Mouse (Mus musculus) lung, embryonic 14.5 days (tissue): Measurements from ENCODE around the gene Ncoa1. TPM values are rescaled to one million over a fixed set of nuclear protein-coding genes. Genes with fewer than 3 reads are reported as not detected.

Experiments
- ATAC-seq: fragments of 200-750 bp; cut with Nextera tagmentation; 2 replicates; pipeline ENCODE4 v1.8.0; 2017; ENCODE audit warnings: mild to moderate bottlenecking, moderate TSS enrichment, moderate library complexity; ENCODE audit not compliant: insufficient read depth
- DNase-seq: peaks from one replicate; pipeline ENCODE4 v3.0.0-alpha.2; 2015
- H3K27ac ChIP-seq: fragments of 300-500 bp; sonication (generic); 2 replicates; pipeline ENCODE4 v1.5.1; 2014; ENCODE audit warnings: low read depth, mild to moderate bottlenecking, moderate library complexity
- H3K27me3 ChIP-seq: fragments of 300-500 bp; sonication (generic); 2 replicates; pipeline ENCODE4 v1.6.1; 2014; ENCODE audit warnings: low read length, control low read depth; ENCODE audit not compliant: insufficient read depth
- H3K36me3 ChIP-seq: fragments of 300-500 bp; sonication (generic); 2 replicates; pipeline ENCODE4 v1.6.1; 2014; ENCODE audit warnings: control low read depth; ENCODE audit not compliant: insufficient read depth
- H3K4me1 ChIP-seq: fragments of 300-500 bp; sonication (generic); 2 replicates; pipeline ENCODE4 v1.6.1; 2014; ENCODE audit warnings: antibody characterized with exemption, control low read depth; ENCODE audit not compliant: insufficient read depth
- H3K4me2 ChIP-seq: fragments of 300-500 bp; sonication (generic); 2 replicates; pipeline ENCODE4 v1.6.1; 2014; ENCODE audit warnings: mild to moderate bottlenecking
- H3K4me3 ChIP-seq: fragments of 300-500 bp; sonication (generic); 2 replicates; pipeline ENCODE4 v1.5.1; 2014; ENCODE audit warnings: low read depth, low read length
- H3K9ac ChIP-seq: fragments of 300-500 bp; sonication (generic); 2 replicates; pipeline ENCODE4 v1.6.1; 2014
- H3K9me3 ChIP-seq: fragments of 300-500 bp; sonication (generic); 2 replicates; pipeline ENCODE4 v1.6.1; 2016; ENCODE audit warnings: low read depth, low read length, control low read depth
- CTCF ChIP-seq: IDR thresholded peaks from 2 replicates; pipeline ENCODE4 v1.5.1; 2016; ENCODE audit warnings: antibody characterized with exemption, low read depth
- WGBS: fragments of 180-500 bp; shearing (Covaris S2); extraction: QIAGEN DNeasy Blood & Tissue Kit; methylation state at CpG from one replicate; pipeline ENCODE4 v1.1.7; 2014; 5-methylcytosine and 5-hydroxymethylcytosine counted together
- polyA plus RNA-seq: library from polyadenylated mRNA; unstranded; fragments of >200 nt; fragmentation: Nextera tagmentation; extraction: Ambion mirVana; gene quantifications from 2 replicates; pipeline ENCODE4 v1.2.1, GENCODE M21; 2014

Gene Ncoa1
- polyA plus RNA-seq, 1 experiment from 2014 or later: 13.1 TPM

- Histone ChIP-seq H3K9me3 (no peaks in the 10 kb centered on the region), H3K4me2 (no peak overlapping the region), H3K36me3 (no peaks in the 10 kb centered on the region), H3K27ac (no peak overlapping the region), H3K27me3 (no peaks in the 10 kb centered on the region), H3K9ac (no peak overlapping the region), H3K4me1 (no peaks in the 10 kb centered on the region), H3K4me3 (no peak overlapping the region)
- TF ChIP-seq CTCF: peak; percentile 30; the same call in 1 of the 2 replicates
- DNase-seq: no peak
- ATAC-seq: no peak
- 67% methylated on average over 2 of the region's 2 CpGs for WGBS
Measured at GRCm38 (mm10) chr12:4392590-4392989, 84.4 kb downstream of the Ncoa1 start.

DNA sequence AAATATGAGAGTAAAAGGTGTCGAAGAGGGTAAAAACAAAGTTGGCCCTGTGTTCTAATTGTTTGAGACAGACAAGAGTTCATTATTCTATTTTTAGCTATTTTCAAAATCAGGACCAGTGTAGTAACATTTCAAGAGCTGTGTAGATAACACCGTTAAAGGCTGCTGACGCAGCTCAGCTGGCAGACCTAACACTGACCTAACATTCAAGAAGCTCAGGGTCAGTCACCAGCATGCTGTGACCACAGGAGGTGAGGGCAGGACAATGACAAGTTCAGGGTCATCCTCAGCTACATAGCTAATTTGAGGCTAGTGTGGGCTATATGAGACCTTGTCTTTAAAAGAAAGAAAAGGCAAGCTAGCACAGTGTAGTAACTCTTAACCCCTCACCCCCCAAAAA lies 84.9 kb downstream of the Ncoa1 start:
- TF ChIP-seq CTCF: no peak
- H3K9ac ChIP-seq: no peak overlapping the region
- no peak overlapping the region for H3K4me3 ChIP-seq
- H3K9me3 ChIP-seq: no peaks in the 10 kb centered on the region
- no peaks in the 10 kb centered on the region for H3K27me3 ChIP-seq
- H3K4me1 ChIP-seq: no peaks in the 10 kb centered on the region
- DNase-seq (no peak), ATAC-seq (no peak)
- WGBS: 57% methylated on average over 3 of the region's 3 CpGs
- H3K4me2 ChIP-seq: no peak overlapping the region
- no peaks in the 10 kb centered on the region for H3K36me3 ChIP-seq
- no peak overlapping the region for H3K27ac ChIP-seq

- DNase-seq (no peak), ATAC-seq (no peak)
- Histone ChIP-seq H3K27ac (no peak overlapping the region), H3K36me3 (no peaks in the 10 kb centered on the region), H3K4me2 (no peak overlapping the region), H3K9ac (no peak overlapping the region), H3K9me3 (no peaks in the 10 kb centered on the region), H3K4me3 (no peak overlapping the region), H3K4me1 (no peaks in the 10 kb centered on the region), H3K27me3 (no peaks in the 10 kb centered on the region)
- 43% methylated on average over 4 of the region's 4 CpGs for WGBS
- no peak for TF ChIP-seq CTCF
Measured at GRCm38 (mm10) chr12:4391256-4391655, 85.7 kb downstream of the Ncoa1 start.

- no peak overlapping the region for H3K4me3 ChIP-seq
- H3K27ac ChIP-seq: no peak overlapping the region
- no peak overlapping the region for H3K9ac ChIP-seq
- H3K9me3 ChIP-seq: no peaks in the 10 kb centered on the region
- no peaks in the 10 kb centered on the region for H3K27me3 ChIP-seq
- ATAC-seq (no peak), DNase-seq (no peak)
- H3K36me3 ChIP-seq: no peaks in the 10 kb centered on the region
- H3K4me1 ChIP-seq: no peaks in the 10 kb centered on the region
- no peak overlapping the region for H3K4me2 ChIP-seq
- 0 out of 2 replicates have a peak, but pooled peaks have one; percentile 15 for TF ChIP-seq CTCF
- 56% methylated on average over 5 of the region's 5 CpGs for WGBS
Measured at GRCm38 (mm10) chr12:4390721-4391120, 86.3 kb downstream of the Ncoa1 start.

- no peak for ATAC-seq
- Histone ChIP-seq H3K4me1 (no peaks in the 10 kb centered on the region), H3K27me3 (no peaks in the 10 kb centered on the region), H3K4me3 (no peak overlapping the region), H3K9ac (no peak overlapping the region), H3K9me3 (no peaks in the 10 kb centered on the region), H3K36me3 (no peaks in the 10 kb centered on the region), H3K27ac (no peak overlapping the region), H3K4me2 (no peak overlapping the region)
- WGBS: 68% methylated on average over 3 of the region's 3 CpGs
- TF ChIP-seq CTCF: no peak
- DNase-seq: peak; percentile 67
Measured at GRCm38 (mm10) chr12:4386077-4386719, 90.8 kb downstream of the Ncoa1 start.

GRCm38 (mm10) chr12:4383061-4383460 lies 93.9 kb downstream of the Ncoa1 start:
- no peak for DNase-seq
- H3K27me3 ChIP-seq: no peaks in the 10 kb centered on the region
- H3K4me1 ChIP-seq: no peaks in the 10 kb centered on the region
- no peak overlapping the region for H3K4me2 ChIP-seq
- no peaks in the 10 kb centered on the region for H3K9me3 ChIP-seq
- WGBS: 87% methylated on average over 3 of the region's 3 CpGs
- no peak overlapping the region for H3K9ac ChIP-seq
- no peak overlapping the region for H3K4me3 ChIP-seq
- no peak for TF ChIP-seq CTCF
- H3K36me3 ChIP-seq: no peaks in the 10 kb centered on the region
- no peak overlapping the region for H3K27ac ChIP-seq
- no peak for ATAC-seq

GRCm38 (mm10) chr12:4379298-4379957 lies 97.6 kb downstream of the Ncoa1 start:
- Histone ChIP-seq H3K4me1 (no peaks in the 10 kb centered on the region), H3K4me2 (no peak overlapping the region), H3K36me3 (no peaks in the 10 kb centered on the region), H3K4me3 (no peak overlapping the region), H3K27ac (no peak overlapping the region), H3K9me3 (no peaks in the 10 kb centered on the region), H3K9ac (no peak overlapping the region), H3K27me3 (no peaks in the 10 kb centered on the region)
- no peak for ATAC-seq
- 30% methylated on average over 7 of the region's 7 CpGs for WGBS
- TF ChIP-seq CTCF: no peak
- DNase-seq: no peak
